Mouse (Mus musculus) gastrocnemius, postnatal 4 days (tissue): Measurements from ENCODE around the gene Acsl1. TPM values are rescaled to one million over a fixed set of nuclear protein-coding genes. Genes with fewer than 3 reads are reported as not detected.

Source experiments
- DNase-seq, 2 experiments: peaks; one replicate each; pipeline ENCODE4 v3.0.0; 2021 to 2022; ENCODE audit warnings: low spot score in 2 of 2, mixed read lengths in 2 of 2
- total RNA-seq, 2 experiments: library from RNA; stranded (reverse); gene quantifications; 2 replicates each; pipeline ENCODE4 v1.2.3; 2021

Acsl1 gene
- total RNA-seq, 2 experiments from 2014 or later = 222 to 253 TPM

DNA sequence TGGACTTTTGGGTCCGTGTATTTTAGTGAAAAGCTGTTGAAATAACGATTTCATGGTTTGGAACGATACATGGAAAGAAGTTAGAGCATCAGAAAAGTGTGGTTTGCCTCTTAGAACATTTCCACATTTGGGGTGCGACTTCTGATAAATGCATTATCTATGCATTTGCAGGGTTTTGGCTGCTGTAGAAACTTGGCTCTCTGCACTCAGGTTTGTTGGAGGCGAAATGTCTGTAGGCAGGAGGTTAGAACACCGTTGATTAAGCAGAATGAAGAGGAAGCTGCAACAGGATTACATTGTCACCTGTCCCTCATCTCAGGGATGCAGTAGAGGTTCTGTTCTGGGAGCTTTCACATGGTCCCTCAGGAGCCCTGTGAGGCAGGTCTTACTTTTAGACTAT, 3.8 kb downstream of the Acsl1 start:
- DNase-seq = no peak

DNA sequence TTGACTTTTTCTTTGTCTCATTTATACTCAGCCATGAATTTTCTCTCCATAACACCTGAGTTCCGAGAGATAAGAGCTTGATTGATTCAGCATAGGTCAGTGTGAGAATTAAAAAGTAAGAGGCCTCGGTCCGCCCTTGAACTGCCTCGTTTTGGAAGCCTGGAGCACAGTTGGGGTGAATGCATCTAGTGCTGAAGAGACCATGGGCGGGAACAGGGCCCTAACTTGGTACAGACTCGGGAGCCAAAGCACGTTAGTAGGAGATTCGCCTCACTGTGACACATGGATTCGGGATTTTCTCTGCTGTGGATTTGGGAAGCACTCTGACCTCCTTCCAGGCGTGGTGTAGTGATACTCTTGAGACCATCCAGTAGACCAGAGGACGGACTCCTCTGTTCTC, 4.6 kb downstream of the Acsl1 start:
- peak in 1 of 2 experiments; percentile 4 for DNase-seq

DNA sequence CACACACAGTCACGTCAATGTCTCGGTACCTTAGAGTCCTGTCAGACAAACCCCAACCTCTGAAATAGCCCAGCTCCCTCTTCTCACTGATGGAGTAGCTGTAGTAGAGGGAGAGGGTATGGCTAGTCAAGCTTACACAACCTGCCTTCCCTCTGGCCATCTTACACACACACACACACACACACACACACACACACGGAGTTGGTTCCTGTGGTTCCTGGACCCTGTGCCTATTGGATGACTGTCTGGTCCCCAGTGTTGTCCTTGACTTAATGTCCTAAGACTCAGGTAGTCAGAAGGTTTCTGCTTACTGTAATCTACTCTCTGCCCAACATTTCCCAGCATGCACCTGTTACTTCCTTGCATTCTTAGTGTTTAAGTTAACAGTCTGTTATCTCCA, 5.1 kb downstream of the Acsl1 start:
- DNase-seq = no peak

DNA sequence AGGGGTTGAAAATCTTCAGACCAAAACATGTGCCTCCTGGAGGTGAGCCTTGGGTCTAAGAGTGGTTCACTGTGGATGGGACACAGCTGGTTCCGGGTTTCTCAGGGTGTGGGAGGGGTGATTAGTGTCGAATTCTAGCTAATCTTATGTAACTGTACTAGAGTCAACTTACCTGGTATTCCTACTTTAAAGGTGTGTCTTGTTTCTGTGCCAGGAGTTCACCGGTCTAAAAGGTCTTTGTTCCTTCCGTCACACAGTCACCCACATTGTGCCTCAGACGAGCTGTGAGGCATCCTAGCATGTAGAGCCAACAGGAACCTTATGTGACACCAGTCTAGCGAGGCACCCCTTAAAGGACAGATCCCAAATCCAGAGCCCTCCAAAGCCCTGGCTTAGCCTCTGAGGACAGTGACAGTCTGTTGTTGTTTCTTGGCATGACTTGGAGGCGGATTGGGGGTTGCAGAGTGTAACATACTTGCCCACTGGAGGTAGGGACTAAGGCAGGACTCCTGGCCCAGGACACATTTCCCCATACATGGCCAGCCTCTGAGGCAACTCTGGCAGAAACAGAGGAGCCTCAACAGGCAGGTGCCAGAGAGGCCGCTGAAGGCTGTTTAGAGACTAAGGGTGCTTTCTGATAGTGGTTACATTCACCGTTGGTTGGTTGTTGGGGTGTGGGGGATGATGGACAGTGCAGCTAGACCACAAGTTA, 7.1 kb downstream of the Acsl1 start:
- DNase-seq = no peak

- DNase-seq = peak in 1 of 2 experiments; percentile 4
These were observed 7.9 kb downstream of the Acsl1 start for GRCm38 (mm10) chr8:46478783-46479182.

- peak in 1 of 2 experiments; percentile 7 for DNase-seq
These were observed 9.1 kb downstream of the Acsl1 start for GRCm38 (mm10) chr8:46479794-46480532.

- DNase-seq = peak in 1 of 2 experiments; percentile 0
These were observed 9.7 kb downstream of the Acsl1 start for GRCm38 (mm10) chr8:46480533-46480900.

DNA sequence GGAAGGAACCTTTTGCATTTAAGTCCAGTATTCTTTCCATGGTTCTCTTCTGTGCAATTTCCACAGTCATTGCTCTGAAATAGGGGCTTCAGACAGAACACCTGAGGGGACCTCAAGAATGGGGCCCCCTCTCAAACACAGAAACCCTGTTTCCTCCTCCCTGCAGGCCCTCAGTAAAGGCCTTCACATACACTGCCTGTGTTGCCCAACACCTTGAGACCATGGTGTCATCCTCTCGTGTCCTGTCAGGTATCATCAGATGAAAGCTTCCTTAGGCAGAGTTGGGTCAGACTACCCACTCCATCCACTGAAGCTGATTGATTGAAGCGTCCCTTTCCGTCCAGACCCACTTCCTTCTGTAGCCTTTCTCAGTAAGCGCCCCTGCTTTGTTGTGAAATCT, 11.9 kb downstream of the Acsl1 start:
- peak in 1 of 2 experiments; percentile 1 for DNase-seq

- DNase-seq = peak in 1 of 2 experiments; percentile 0
These were observed 12.4 kb downstream of the Acsl1 start for GRCm38 (mm10) chr8:46483247-46483646.

DNA sequence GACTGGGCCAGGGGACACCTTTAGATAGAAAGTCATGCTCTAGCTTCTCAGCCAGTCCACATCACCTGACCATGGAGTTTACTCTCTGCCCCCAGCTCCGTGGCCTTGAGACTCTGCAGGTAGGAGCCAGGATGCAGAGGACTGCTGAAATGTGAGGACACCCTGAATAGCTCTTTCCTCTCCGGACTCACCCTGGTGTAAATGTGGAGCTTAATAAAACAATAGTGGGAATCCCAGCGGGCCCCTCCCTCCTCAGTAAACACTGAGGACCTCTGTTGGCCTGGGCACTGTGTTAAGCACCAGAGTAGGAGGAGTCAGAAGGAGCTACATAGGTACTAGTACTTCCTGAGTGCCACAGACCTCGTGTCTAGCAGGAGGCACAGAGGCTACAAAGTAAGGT, 13.2 kb downstream of the Acsl1 start:
- DNase-seq = peak in 1 of 2 experiments; percentile 4

DNA sequence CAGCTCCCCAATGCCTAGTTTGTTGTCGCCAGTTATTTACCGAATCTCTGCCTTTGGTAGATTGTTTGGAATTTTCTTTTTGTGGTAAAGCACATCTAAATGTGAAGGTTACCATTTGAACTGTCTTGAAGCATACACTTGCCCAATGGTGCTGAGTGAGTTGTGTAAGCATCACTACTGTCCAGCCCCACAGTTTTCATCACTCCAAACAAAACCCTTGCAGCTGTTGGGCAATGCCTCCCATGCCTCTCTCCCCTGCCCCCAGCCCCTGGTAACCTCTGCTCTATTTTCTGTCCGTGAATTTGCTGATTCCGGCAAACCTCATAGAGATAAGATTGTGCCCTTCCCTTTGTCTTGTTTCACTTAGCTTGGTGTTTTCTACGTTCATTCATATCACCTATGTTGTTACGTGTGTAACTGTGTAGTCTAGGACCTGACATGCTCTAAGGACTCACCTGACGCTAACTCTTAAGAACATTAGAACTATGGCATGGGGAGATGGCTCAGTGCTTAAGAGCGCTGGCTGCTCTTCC, 14.2 kb downstream of the Acsl1 start:
- DNase-seq = peak in 1 of 2 experiments; percentile 9

DNA sequence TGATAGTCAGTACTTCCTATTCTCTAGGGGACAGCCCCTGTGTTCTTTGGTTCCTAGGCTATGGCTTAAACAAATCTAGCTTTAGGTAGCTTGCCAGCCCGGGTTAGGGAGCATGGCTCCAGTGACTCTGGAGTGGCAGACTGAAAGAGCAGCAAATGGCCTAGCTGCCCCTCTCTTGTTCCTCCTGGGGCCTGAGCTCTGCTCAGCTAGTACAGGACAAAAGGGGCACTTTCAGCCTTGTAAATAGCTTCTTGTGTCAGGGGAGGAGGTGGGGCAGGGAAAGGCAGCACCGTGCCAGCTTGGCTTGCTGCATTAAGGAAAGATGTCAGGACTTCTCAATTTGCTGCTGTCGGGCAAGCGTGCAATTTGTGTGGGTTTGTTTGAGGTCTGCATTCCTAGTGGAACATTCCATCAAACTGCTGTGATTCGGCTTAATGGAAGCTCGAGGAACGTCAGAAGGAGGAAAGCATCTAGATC, 17.3 kb downstream of the Acsl1 start:
- no peak for DNase-seq

DNA sequence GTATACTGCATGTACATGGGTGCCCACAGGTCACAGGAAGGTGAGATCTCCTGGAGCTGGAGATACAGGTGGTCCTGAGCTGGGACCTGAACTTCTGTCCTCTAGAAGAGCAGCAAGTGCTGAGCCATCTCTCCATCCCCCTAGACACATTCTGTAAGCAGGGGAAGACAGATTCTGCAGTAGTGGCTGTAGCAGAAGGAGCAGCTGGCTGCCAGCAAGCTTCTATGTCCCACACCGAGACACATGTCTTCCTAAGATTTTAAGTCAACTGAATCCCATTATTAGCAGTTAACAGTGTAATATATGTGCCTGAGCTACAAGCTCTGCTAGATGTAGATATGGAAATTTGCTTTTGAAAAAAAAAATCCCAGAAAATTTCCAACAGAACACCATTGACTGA, 18.4 kb downstream of the Acsl1 start:
- DNase-seq = no peak

DNA sequence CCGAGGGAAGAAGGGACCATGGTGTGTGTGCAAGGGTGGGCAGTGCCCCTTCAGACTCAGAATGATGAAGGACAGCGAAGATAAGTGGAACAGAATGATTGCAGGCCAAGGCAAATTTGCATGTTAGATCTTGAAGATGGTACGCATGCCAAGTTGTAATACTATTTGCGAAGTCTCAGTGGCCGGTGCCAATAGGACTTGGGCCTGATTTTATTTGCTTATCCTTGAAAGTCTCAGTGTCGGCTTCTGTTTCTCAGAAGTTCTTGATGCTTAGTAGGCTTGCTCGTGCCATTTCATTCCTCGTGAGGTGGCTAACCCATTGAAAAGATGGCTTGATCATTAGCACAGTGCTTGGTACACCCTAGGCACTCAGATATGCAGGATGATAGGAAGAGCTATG, 19.4 kb downstream of the Acsl1 start:
- DNase-seq = no peak

DNA sequence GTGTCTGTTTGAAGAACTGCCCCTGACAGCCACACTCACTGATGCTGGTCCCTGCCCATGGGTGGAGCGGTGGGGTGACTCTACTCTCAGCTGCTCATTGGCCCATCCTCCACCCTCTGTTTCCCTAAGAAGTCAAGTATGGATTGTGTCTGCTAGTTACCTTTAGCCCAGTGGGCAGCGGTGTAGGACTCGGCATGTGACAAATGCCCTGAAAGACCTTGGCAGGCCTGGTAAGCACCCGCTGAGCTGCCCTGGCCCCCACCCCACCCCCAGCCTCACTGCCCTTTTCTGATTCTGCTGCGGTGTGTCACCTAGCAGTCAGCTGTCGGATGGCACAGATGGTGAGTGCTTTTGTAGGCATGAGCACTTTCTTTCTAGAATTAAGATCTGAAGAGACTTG, 20.0 kb downstream of the Acsl1 start:
- DNase-seq = no peak

GRCm38 (mm10) chr8:46493495-46494170, 22.8 kb downstream of the Acsl1 start:
- no peak for DNase-seq

DNA sequence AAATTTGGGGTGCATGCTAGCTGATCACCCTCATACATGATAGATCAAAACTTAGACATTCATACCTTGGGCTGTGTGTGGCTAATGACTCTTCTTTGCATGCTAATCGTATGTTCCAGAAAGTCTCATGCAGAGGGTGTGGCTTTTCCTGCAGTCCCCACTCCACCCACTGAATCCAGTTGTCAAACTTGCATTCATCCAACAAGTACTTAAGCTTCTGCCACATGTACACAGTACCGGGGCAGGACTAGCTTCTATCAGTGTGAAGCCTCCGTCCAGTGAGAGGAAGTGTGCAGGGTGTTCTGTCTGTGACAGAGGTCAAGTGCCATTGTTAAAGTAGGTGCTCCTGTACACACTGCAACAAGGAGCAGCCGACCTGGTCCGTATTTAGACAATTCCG, 26.0 kb downstream of the Acsl1 start:
- DNase-seq = no peak

DNA sequence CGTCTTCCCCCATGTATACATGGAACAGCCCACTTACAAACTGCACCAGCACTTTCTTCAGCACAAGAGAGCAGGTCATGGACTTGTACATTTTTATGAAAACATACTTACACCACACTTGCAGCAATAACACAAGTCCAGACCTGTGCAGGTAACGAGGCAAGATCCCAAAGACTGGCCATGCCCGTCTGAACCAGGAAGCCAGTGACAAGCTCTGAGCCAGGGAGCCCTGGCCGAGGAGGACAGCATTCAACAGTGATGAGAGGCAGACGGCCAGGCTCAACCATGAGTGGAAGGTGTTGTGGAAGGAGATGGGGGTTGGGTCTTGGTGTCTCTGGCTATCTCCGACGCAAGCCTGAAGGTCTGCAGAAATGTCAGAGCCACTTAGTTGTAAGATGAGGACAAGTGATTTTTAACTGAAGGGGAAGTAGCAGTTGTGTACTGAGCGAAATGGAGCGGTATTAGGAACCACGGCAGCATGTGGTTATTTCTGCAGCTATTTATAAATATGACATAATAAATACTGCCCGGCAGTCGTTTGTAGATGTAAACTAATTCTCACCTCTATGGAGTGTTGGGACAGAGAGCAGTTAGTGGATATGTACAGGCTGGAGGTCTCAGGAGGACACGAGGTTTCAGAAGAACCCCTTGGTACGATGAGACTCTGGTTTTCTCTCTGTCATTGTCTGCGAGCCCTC, 26.6 kb downstream of the Acsl1 start:
- DNase-seq = no peak

- DNase-seq = no peak
These were observed 28.7 kb downstream of the Acsl1 start for GRCm38 (mm10) chr8:46499376-46500061.

- DNase-seq = no peak
These were observed 31.7 kb downstream of the Acsl1 start for GRCm38 (mm10) chr8:46502333-46503071.
